Mouse (Mus musculus): ENCODE results near the gene Nmu. TPM values are rescaled to one million over a fixed set of nuclear protein-coding genes. Genes with fewer than 3 reads are reported as not detected.

Nmu gene
- polyA plus RNA-seq (2012; rRNA removed) = 0.27 TPM in 1 of 2 replicates, not detected in the other

- TF ChIP-seq CTCF (IDR thresholded peaks at IDR 0.05; ENCODE audit: borderline replicate concordance, insufficient read depth, low read depth, low read length) (no peak), POLR2A (IDR thresholded peaks at IDR 0.05; ENCODE audit: borderline replicate concordance, insufficient read depth, low read length) (no peak)
- WGBS = 4% methylated on average over 35 of the region's 35 CpGs
- no peak within 1 kb of the TSS for H3K27ac ChIP-seq (ENCODE audit: insufficient read depth, low read length)
- no peaks in the 10 kb centered on the region; the same call in 1 of the 2 replicates for H3K27me3 ChIP-seq (ENCODE audit: control insufficient read depth, insufficient read depth, low read length)
- H3K4me3 ChIP-seq (replicated peaks; ENCODE audit: insufficient read depth, low read depth, low read length) = no peak within 1 kb of the TSS
- no peaks in the 10 kb centered on the region for H3K4me1 ChIP-seq (ENCODE audit: control insufficient read depth, insufficient read depth, low read length)
- DNase-seq = no peak
These were observed at the start of gene Nmu for GRCm38 (mm10) chr5:76363453-76364104. Gene Nmu, minus strand, starts transcription at chr5:76363788.

GRCm38 (mm10) chr5:76411697-76412096 lies 48.1 kb upstream of the Nmu start:
- H3K4me3 ChIP-seq (replicated peaks; ENCODE audit: insufficient read depth, low read depth, low read length) = no peak overlapping the region
- H3K4me1 ChIP-seq (ENCODE audit: control insufficient read depth, insufficient read depth, low read length) = no peaks in the 10 kb centered on the region
- no peaks in the 10 kb centered on the region for H3K27me3 ChIP-seq (ENCODE audit: control insufficient read depth, insufficient read depth, low read length)
- TF ChIP-seq POLR2A (IDR thresholded peaks at IDR 0.05; ENCODE audit: borderline replicate concordance, insufficient read depth, low read length) = no peak
- TF ChIP-seq CTCF (IDR thresholded peaks at IDR 0.05; ENCODE audit: borderline replicate concordance, insufficient read depth, low read depth, low read length) = no peak
- WGBS = 86% methylated on average over 4 of the region's 4 CpGs
- no peak overlapping the region for H3K27ac ChIP-seq (ENCODE audit: insufficient read depth, low read length)
- no peak for DNase-seq

GRCm38 (mm10) chr5:76394382-76394781 lies 30.8 kb upstream of the Nmu start:
- H3K4me1 ChIP-seq (ENCODE audit: control insufficient read depth, insufficient read depth, low read length) = no peaks in the 10 kb centered on the region
- no peak overlapping the region for H3K27ac ChIP-seq (ENCODE audit: insufficient read depth, low read length)
- no peak overlapping the region for H3K4me3 ChIP-seq (replicated peaks; ENCODE audit: insufficient read depth, low read depth, low read length)
- DNase-seq = no peak
- WGBS = 92% methylated on average over 5 of the region's 5 CpGs
- TF ChIP-seq CTCF (IDR thresholded peaks at IDR 0.05; ENCODE audit: borderline replicate concordance, insufficient read depth, low read depth, low read length) = no peak
- no peak for TF ChIP-seq POLR2A (IDR thresholded peaks at IDR 0.05; ENCODE audit: borderline replicate concordance, insufficient read depth, low read length)
- no peaks in the 10 kb centered on the region for H3K27me3 ChIP-seq (ENCODE audit: control insufficient read depth, insufficient read depth, low read length)

DNA sequence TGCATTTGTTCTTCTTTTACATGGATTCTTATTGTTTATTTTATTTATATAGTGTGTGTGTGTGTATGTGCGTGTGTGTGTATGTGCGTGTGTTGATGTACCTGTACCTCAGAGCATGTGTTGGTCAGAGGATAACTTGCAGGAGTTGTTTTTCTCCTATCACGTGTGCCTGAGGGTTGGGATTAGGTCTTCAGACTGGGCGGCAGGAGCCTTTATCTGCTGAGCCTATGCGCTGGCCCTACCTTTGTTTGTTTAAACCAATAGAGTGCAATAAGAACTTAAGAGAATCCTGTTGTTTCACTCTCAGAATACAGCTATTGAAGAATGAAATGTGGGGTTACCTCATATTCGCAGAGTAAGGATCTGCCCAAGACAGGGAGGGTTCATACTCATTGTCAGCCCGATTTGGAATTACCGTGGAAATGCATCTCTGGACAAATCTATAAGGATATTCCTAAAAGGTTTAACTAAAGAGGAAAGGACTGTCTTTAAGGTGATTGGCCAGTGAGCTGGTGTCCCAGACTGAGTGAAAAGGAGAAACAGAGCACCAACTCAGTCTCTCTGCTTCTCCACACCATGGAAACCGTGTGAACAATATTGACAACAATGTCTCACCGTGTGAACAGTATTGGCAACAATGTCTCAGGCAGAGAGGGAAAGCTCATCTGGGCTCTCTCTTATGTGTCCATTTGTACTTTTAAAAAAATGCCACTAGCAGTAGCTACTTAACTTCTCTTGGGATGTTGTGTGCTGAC lies 25.6 kb upstream of the Nmu start:
- Histone ChIP-seq H3K27ac (ENCODE audit: insufficient read depth, low read length) (no peak overlapping the region), H3K4me3 (replicated peaks; ENCODE audit: insufficient read depth, low read depth, low read length) (no peak overlapping the region), H3K27me3 (ENCODE audit: control insufficient read depth, insufficient read depth, low read length) (no peaks in the 10 kb centered on the region; the same call in 1 of the 2 replicates), H3K4me1 (ENCODE audit: control insufficient read depth, insufficient read depth, low read length) (no peaks in the 10 kb centered on the region)
- no peak for DNase-seq
- 84% methylated on average over 10 of the region's 10 CpGs for WGBS
- no peak for TF ChIP-seq POLR2A (IDR thresholded peaks at IDR 0.05; ENCODE audit: borderline replicate concordance, insufficient read depth, low read length)
- no peak for TF ChIP-seq CTCF (IDR thresholded peaks at IDR 0.05; ENCODE audit: borderline replicate concordance, insufficient read depth, low read depth, low read length)

GRCm38 (mm10) chr5:76388474-76388873 lies 24.9 kb upstream of the Nmu start:
- 97% methylated on average over 2 of the region's 2 CpGs for WGBS
- no peak overlapping the region for H3K27ac ChIP-seq (ENCODE audit: insufficient read depth, low read length)
- H3K4me1 ChIP-seq (ENCODE audit: control insufficient read depth, insufficient read depth, low read length) = no peaks in the 10 kb centered on the region
- no peak for TF ChIP-seq POLR2A (IDR thresholded peaks at IDR 0.05; ENCODE audit: borderline replicate concordance, insufficient read depth, low read length)
- no peak overlapping the region for H3K4me3 ChIP-seq (replicated peaks; ENCODE audit: insufficient read depth, low read depth, low read length)
- DNase-seq = no peak
- H3K27me3 ChIP-seq (ENCODE audit: control insufficient read depth, insufficient read depth, low read length) = no peaks in the 10 kb centered on the region; the same call in 1 of the 2 replicates

DNA sequence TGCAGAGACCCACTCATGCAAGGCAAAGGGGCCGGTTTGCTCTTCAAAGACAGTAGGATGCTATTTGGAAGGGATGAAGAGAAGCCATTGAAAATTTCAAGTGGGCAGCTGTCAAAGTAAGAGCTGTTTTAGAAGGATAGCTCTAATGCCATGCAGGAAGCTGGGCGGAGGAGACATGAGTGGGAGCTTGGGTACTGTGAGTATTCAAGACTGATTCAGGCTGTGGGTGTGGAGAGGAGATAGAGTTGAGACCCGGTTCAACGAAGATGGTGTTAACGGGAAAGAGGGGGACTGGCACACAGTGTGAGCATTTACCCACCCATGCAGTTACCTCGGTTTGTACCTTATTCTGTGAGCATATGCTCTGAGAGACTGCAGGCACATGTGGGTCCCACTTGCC lies 20.1 kb upstream of the Nmu start:
- WGBS = 47% methylated on average over 6 of the region's 6 CpGs
- TF ChIP-seq CTCF (IDR thresholded peaks at IDR 0.05; ENCODE audit: borderline replicate concordance, insufficient read depth, low read depth, low read length) (no peak), POLR2A (IDR thresholded peaks at IDR 0.05; ENCODE audit: borderline replicate concordance, insufficient read depth, low read length) (no peak)
- no peak overlapping the region for H3K4me3 ChIP-seq (replicated peaks; ENCODE audit: insufficient read depth, low read depth, low read length)
- H3K4me1 ChIP-seq (ENCODE audit: control insufficient read depth, insufficient read depth, low read length) = no peaks in the 10 kb centered on the region
- H3K27me3 ChIP-seq (ENCODE audit: control insufficient read depth, insufficient read depth, low read length) = no peaks in the 10 kb centered on the region; the same call in 1 of the 2 replicates
- H3K27ac ChIP-seq (ENCODE audit: insufficient read depth, low read length) = no peak overlapping the region
- DNase-seq = no peak

GRCm38 (mm10) chr5:76381836-76382235 lies 18.2 kb upstream of the Nmu start:
- no peak for TF ChIP-seq CTCF (IDR thresholded peaks at IDR 0.05; ENCODE audit: borderline replicate concordance, insufficient read depth, low read depth, low read length)
- TF ChIP-seq POLR2A (IDR thresholded peaks at IDR 0.05; ENCODE audit: borderline replicate concordance, insufficient read depth, low read length) = no peak
- Histone ChIP-seq H3K4me1 (ENCODE audit: control insufficient read depth, insufficient read depth, low read length) (no peaks in the 10 kb centered on the region), H3K27ac (ENCODE audit: insufficient read depth, low read length) (no peak overlapping the region), H3K4me3 (replicated peaks; ENCODE audit: insufficient read depth, low read depth, low read length) (no peak overlapping the region), H3K27me3 (ENCODE audit: control insufficient read depth, insufficient read depth, low read length) (no peaks in the 10 kb centered on the region; the same call in 1 of the 2 replicates)
- DNase-seq = no peak
- 89% methylated on average over 5 of the region's 5 CpGs for WGBS

- DNase-seq = no peak
- Histone ChIP-seq H3K4me3 (replicated peaks; ENCODE audit: insufficient read depth, low read depth, low read length) (no peak overlapping the region), H3K27ac (ENCODE audit: insufficient read depth, low read length) (no peak overlapping the region), H3K4me1 (ENCODE audit: control insufficient read depth, insufficient read depth, low read length) (no peaks in the 10 kb centered on the region), H3K27me3 (ENCODE audit: control insufficient read depth, insufficient read depth, low read length) (no peaks in the 10 kb centered on the region; the same call in 1 of the 2 replicates)
- TF ChIP-seq CTCF (IDR thresholded peaks at IDR 0.05; ENCODE audit: borderline replicate concordance, insufficient read depth, low read depth, low read length) (no peak), POLR2A (IDR thresholded peaks at IDR 0.05; ENCODE audit: borderline replicate concordance, insufficient read depth, low read length) (no peak)
- 15% methylated on average over 3 of the region's 3 CpGs for WGBS
These were observed 15.6 kb upstream of the Nmu start for GRCm38 (mm10) chr5:76379216-76379615.
